ENCODE assay signal across 17 mouse cellular contexts in the genomic region with DNA sequence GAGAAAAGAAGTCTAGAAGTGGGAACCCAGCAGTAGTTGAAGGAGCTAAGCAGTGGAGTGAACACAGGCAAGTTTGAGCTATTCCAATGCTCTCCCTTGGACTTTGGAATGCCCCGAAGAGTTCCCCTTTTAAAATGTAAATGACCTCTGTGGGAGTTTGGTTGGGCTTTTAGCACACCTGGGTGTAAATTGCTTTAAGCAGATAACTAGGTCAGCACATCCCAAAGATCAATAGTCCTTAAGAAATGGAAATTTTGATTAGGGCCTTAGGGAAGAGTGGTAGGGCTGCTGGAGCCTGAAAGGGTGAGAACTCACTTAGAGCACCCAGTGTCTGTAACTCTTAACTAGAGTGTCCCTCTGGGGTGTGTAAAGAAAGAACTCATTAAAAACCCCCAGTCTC.
"Had no signal": no experiment of that assay in that cellular context is flagged by ENCODE, and none has a peak within 500 bp of the region (broad histone marks: within the 10 kb centered on the region; RNA-seq: fewer than 3 reads in every experiment).

No protein-coding gene starts in this region.

- H3K36me3 ChIP-seq: lung, embryonic 15.5 days; midbrain, embryonic 13.5 days; midbrain, embryonic 15.5 days; neural tube, embryonic 12.5 days; stomach, embryonic 15.5 days had no signal

- H3K9ac ChIP-seq: lung, embryonic 15.5 days; midbrain, embryonic 13.5 days; midbrain, embryonic 15.5 days; neural tube, embryonic 12.5 days; stomach, embryonic 15.5 days had no signal

- H3K9me3 ChIP-seq: lung, embryonic 15.5 days; megakaryocyte, embryonic 14.5 days; midbrain, embryonic 13.5 days; midbrain, embryonic 15.5 days; neural tube, embryonic 12.5 days; stomach, embryonic 15.5 days had no signal

- H3K27ac ChIP-seq: lung, embryonic 15.5 days; macrophage; midbrain, embryonic 13.5 days; midbrain, embryonic 15.5 days; neural tube, embryonic 12.5 days; stomach, embryonic 15.5 days; stomach, postnatal 0 days had no signal

- H3K27me3 ChIP-seq: lung, embryonic 15.5 days; megakaryocyte, embryonic 14.5 days; midbrain, embryonic 13.5 days; midbrain, embryonic 15.5 days; neural tube, embryonic 12.5 days; stomach, embryonic 15.5 days had no signal

- DNase-seq: lung, adult 2 months; lung, postnatal 14 days; lung, postnatal 36 days; right cerebral cortex, postnatal 14 days; thymus, adult 2 months; thymus, postnatal 25 days; thymus, postnatal 4 days had no signal

- H3K4me3 ChIP-seq: lung, embryonic 15.5 days; megakaryocyte, embryonic 14.5 days; midbrain, embryonic 13.5 days; midbrain, embryonic 15.5 days; neural tube, embryonic 12.5 days; stomach, embryonic 15.5 days had no signal

- H3K4me2 ChIP-seq: lung, embryonic 15.5 days; midbrain, embryonic 11.5 days; midbrain, embryonic 13.5 days; midbrain, embryonic 15.5 days; neural tube, embryonic 12.5 days; stomach, embryonic 15.5 days had no signal

- H3K4me1 ChIP-seq: lung, embryonic 15.5 days; midbrain, embryonic 13.5 days; midbrain, embryonic 15.5 days; neural tube, embryonic 12.5 days; stomach, embryonic 15.5 days had no signal

- ATAC-seq: lung, postnatal 0 days; midbrain, embryonic 13.5 days; midbrain, embryonic 15.5 days had no signal
